Mouse (Mus musculus): ENCODE measurements around the gene Apoc3. TPM values are rescaled to one million over a fixed set of nuclear protein-coding genes. Genes with fewer than 3 reads are reported as not detected.

Gene Apoc3
- total and polyA plus RNA-seq, 2 experiments from 2014 or later: not detected

DNA sequence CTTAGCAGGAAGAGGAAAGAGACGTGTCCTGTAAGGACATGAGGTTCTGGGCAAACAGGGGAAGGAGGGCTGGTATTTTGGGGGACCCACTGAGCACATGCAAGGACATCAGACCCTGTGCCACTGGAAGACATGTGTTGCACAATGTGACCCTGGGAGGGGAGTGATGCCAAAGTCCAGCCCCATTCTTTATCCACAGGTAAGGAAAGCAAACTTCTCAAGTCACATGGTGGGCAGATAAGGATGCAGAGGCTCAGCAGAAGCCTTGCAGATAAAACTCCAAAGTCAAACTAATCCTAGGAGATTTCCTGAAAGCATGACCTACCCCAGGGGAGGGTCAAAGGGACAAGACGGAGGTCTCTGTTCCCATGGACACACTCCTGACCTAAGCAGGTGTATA lies 6.4 kb upstream of the Apoc3 start:
- no peak for DNase-seq (ENCODE audit: low spot score)
- 62% methylated on average over 2 of the region's 2 CpGs for WGBS
- Histone ChIP-seq H3K36me3 (replicated peaks; ENCODE audit: control insufficient read depth, insufficient read depth, low read length) (no peaks in the 10 kb centered on the region), H3K9ac (replicated peaks; ENCODE audit: low read depth, low read length) (no peak overlapping the region), H3K4me3 (ENCODE audit: low read depth, low read length) (no peak overlapping the region), H3K27me3 (ENCODE audit: control insufficient read depth, insufficient read depth, low read length) (0 out of 2 replicates have a peak, but pooled peaks cover 6% of the 10 kb centered on the region), H3K27ac (ENCODE audit: low read depth) (no peak overlapping the region), H3K4me2 (ENCODE audit: low read depth, low read length) (no peak overlapping the region), H3K4me1 (ENCODE audit: control insufficient read depth, insufficient read depth) (peaks cover 7% of the 10 kb centered on the region; the same call in 1 of the 2 replicates), H3K9me3 (replicated peaks; ENCODE audit: control insufficient read depth, low read length) (no peaks in the 10 kb centered on the region)
- no peak for TF ChIP-seq CTCF (IDR thresholded peaks at IDR 0.05; ENCODE audit: low read depth)
- no peak for TF ChIP-seq EP300 (IDR thresholded peaks at IDR 0.05; ENCODE audit: low read depth)
- ATAC-seq (ENCODE audit: insufficient read depth, low read depth): no peak

DNA sequence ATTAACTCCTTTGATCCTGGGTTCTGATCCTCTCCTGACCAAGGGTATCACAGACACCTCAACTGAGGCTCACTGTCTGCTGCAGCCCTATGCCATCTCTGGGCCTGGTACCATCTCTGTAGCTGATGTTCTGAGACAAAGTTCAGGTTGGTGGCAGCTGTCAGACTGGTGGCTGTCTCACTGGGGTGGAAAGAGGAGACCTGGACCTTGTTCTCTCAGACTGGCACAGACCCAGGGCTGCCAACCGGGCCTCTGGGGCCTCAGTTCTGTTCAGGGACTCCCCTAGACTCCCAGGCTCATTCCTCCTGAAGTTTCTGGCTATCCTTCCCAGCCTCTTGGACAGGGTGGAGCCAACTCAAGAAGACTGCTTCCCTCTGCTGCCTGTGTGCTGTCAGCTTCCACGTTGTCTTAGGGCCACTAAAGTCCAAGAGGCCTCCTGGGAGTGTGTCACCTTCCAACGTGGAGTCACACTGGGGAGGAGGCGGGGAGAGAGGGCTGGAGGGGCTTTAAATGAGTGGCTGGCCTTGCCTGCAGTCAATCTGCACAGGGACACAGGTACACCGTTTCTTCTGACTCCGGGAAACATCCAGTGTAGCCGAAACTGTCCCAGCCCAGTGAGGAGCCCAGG lies 5.2 kb upstream of the Apoc3 start, which contains the start of gene Apoa4:
Gene Apoa4, plus strand, starts transcription at position 171 of the 628 bp plus-strand sequence.
- Histone ChIP-seq H3K4me2 (ENCODE audit: low read depth, low read length) (no peak within 1 kb of the TSS), H3K27me3 (ENCODE audit: control insufficient read depth, insufficient read depth, low read length) (0 out of 2 replicates have a peak, but pooled peaks cover 6% of the 10 kb centered on the region), H3K4me3 (ENCODE audit: low read depth, low read length) (no peak within 1 kb of the TSS), H3K4me1 (ENCODE audit: control insufficient read depth, insufficient read depth) (peaks cover 7% of the 10 kb centered on the region; the same call in 1 of the 2 replicates), H3K9ac (replicated peaks; ENCODE audit: low read depth, low read length) (no peak within 1 kb of the TSS), H3K27ac (ENCODE audit: low read depth) (no peak within 1 kb of the TSS), H3K36me3 (replicated peaks; ENCODE audit: control insufficient read depth, insufficient read depth, low read length) (no peaks in the 10 kb centered on the region), H3K9me3 (replicated peaks; ENCODE audit: control insufficient read depth, low read length) (no peaks in the 10 kb centered on the region)
- TF ChIP-seq CTCF (IDR thresholded peaks at IDR 0.05; ENCODE audit: low read depth) (no peak), EP300 (IDR thresholded peaks at IDR 0.05; ENCODE audit: low read depth) (no peak)
- ATAC-seq (ENCODE audit: insufficient read depth, low read depth): no peak
- WGBS: 60% methylated on average over 7 of the region's 7 CpGs
- no peak for DNase-seq (ENCODE audit: low spot score)

DNA sequence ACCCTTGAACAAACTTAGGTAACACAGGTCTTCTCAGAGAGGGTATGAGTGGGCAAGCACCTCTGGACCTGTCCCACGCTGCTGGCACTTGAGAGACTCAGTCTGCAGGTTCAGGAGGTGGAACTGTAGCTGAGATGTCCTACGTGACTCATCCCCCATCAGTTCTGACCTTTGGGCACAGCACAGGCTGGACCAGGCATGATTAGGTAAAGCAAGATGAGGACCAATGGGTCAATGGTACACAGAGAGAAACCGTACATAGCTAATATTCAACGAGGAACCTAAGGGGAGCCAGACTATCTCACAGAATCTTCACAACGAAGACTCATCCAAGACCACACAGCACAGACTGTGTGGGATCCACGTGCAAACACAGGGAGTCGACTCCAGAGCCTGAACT lies 3.4 kb upstream of the Apoc3 start:
- Histone ChIP-seq H3K9me3 (replicated peaks; ENCODE audit: control insufficient read depth, low read length) (no peaks in the 10 kb centered on the region), H3K27me3 (ENCODE audit: control insufficient read depth, insufficient read depth, low read length) (0 out of 2 replicates have a peak, but pooled peaks cover 6% of the 10 kb centered on the region), H3K27ac (ENCODE audit: low read depth) (no peak overlapping the region), H3K4me1 (ENCODE audit: control insufficient read depth, insufficient read depth) (peaks cover 7% of the 10 kb centered on the region; the same call in 1 of the 2 replicates), H3K4me3 (ENCODE audit: low read depth, low read length) (no peak overlapping the region), H3K36me3 (replicated peaks; ENCODE audit: control insufficient read depth, insufficient read depth, low read length) (no peaks in the 10 kb centered on the region), H3K4me2 (ENCODE audit: low read depth, low read length) (no peak overlapping the region), H3K9ac (replicated peaks; ENCODE audit: low read depth, low read length) (no peak overlapping the region)
- no peak for TF ChIP-seq EP300 (IDR thresholded peaks at IDR 0.05; ENCODE audit: low read depth)
- no peak for TF ChIP-seq CTCF (IDR thresholded peaks at IDR 0.05; ENCODE audit: low read depth)
- 87% methylated on average over 7 of the region's 7 CpGs for WGBS
- DNase-seq (ENCODE audit: low spot score): no peak
- ATAC-seq (ENCODE audit: insufficient read depth, low read depth): no peak

DNA sequence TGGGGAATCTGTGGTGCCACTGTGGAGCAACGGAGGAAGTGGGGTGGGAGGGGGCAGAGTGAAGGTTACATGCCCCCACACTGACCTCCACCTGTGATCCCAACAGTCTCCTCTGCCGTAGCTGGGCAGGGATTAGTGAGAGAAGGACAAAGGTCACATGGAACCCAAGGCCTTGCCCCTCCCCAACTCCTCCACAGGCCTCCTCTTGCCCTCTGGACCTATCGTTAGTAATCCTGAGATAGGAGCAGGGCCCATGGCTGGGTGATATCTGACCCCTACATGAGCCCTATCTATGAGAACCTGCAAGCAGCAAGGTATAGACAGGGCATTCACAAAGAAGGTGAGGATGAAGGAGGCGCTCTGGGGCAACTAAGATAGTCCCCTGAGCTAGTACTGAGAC lies 213 bp upstream of the Apoc3 start:
- TF ChIP-seq CTCF (IDR thresholded peaks at IDR 0.05; ENCODE audit: low read depth): no peak
- no peak for TF ChIP-seq EP300 (IDR thresholded peaks at IDR 0.05; ENCODE audit: low read depth)
- Histone ChIP-seq H3K27ac (ENCODE audit: low read depth) (no peak overlapping the region), H3K9ac (replicated peaks; ENCODE audit: low read depth, low read length) (no peak overlapping the region), H3K27me3 (ENCODE audit: control insufficient read depth, insufficient read depth, low read length) (peaks cover 12% of the 10 kb centered on the region; the same call in 1 of the 2 replicates), H3K9me3 (replicated peaks; ENCODE audit: control insufficient read depth, low read length) (no peaks in the 10 kb centered on the region), H3K4me2 (ENCODE audit: low read depth, low read length) (no peak overlapping the region), H3K4me3 (ENCODE audit: low read depth, low read length) (no peak overlapping the region), H3K4me1 (ENCODE audit: control insufficient read depth, insufficient read depth) (peaks cover 1% of the 10 kb centered on the region; the same call in 1 of the 2 replicates), H3K36me3 (replicated peaks; ENCODE audit: control insufficient read depth, insufficient read depth, low read length) (no peaks in the 10 kb centered on the region)
- DNase-seq (ENCODE audit: low spot score): no peak
- 59% methylated on average over 4 of the region's 4 CpGs for WGBS
- ATAC-seq (ENCODE audit: insufficient read depth, low read depth): no peak

DNA sequence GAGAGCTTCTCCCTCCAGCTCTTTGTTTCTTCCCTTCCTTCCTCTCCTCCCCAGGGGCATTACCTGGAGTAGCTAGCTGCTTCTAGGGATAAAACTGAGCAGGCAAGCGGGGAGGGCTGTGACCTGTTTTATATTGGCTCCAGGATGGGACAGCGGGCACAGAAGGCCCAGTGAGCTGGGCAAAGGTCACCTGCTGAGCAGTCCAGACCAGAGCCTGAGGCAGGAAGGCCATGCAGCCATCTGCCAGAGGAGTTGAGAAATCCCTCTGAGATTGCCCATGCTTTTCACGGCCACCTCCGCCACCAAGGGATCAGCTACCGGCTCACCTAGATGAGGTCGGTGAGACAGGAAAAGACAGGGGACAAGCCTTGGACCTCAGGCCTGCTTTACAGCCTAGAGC lies 240 bp downstream of the Apoc3 start:
- TF ChIP-seq CTCF (IDR thresholded peaks at IDR 0.05; ENCODE audit: low read depth): no peak
- no peak for TF ChIP-seq EP300 (IDR thresholded peaks at IDR 0.05; ENCODE audit: low read depth)
- no peak overlapping the region for H3K27ac ChIP-seq (ENCODE audit: low read depth)
- no peak for DNase-seq (ENCODE audit: low spot score)
- no peaks in the 10 kb centered on the region for H3K9me3 ChIP-seq (replicated peaks; ENCODE audit: control insufficient read depth, low read length)
- no peak overlapping the region for H3K9ac ChIP-seq (replicated peaks; ENCODE audit: low read depth, low read length)
- no peak overlapping the region for H3K4me2 ChIP-seq (ENCODE audit: low read depth, low read length)
- peaks cover 6% of the 10 kb centered on the region for H3K4me1 ChIP-seq (ENCODE audit: control insufficient read depth, insufficient read depth)
- H3K27me3 ChIP-seq (ENCODE audit: control insufficient read depth, insufficient read depth, low read length): peaks cover 14% of the 10 kb centered on the region; the same call in 1 of the 2 replicates
- no peak overlapping the region for H3K4me3 ChIP-seq (ENCODE audit: low read depth, low read length)
- 86% methylated on average over 6 of the region's 6 CpGs for WGBS
- H3K36me3 ChIP-seq (replicated peaks; ENCODE audit: control insufficient read depth, insufficient read depth, low read length): no peaks in the 10 kb centered on the region
- no peak for ATAC-seq (ENCODE audit: insufficient read depth, low read depth)

Data from heart, postnatal 0 days (tissue).